Mouse (Mus musculus) kidney, embryonic 15.5 days (tissue): ENCODE measurements around the gene Larp6. TPM values are rescaled to one million over a fixed set of nuclear protein-coding genes. Genes with fewer than 3 reads are reported as not detected.

Experiments used
- ATAC-seq: fragments of 200-750 bp; cut with Nextera tagmentation; replicated peaks from 2 replicates; pipeline ENCODE4 v1.8.0; 2017; ENCODE audit warnings: moderate TSS enrichment; ENCODE audit not compliant: low FRiP score
- H3K27ac ChIP-seq: fragments of 300-500 bp; sonication (generic); 2 replicates; pipeline ENCODE4 v1.5.1; 2015; ENCODE audit warnings: mild to moderate bottlenecking, inconsistent platforms
- H3K27me3 ChIP-seq: fragments of 300-500 bp; sonication (generic); 2 replicates; pipeline ENCODE4 v1.6.1; 2015; ENCODE audit warnings: inconsistent platforms
- H3K36me3 ChIP-seq: fragments of 300-500 bp; sonication (generic); 2 replicates; pipeline ENCODE4 v1.6.1; 2015; ENCODE audit warnings: inconsistent platforms
- H3K4me1 ChIP-seq: fragments of 300-500 bp; sonication (generic); 2 replicates; pipeline ENCODE4 v1.6.1; 2015; ENCODE audit warnings: inconsistent platforms
- H3K4me2 ChIP-seq: fragments of 300-500 bp; sonication (generic); 2 replicates; pipeline ENCODE4 v1.6.1; 2015; ENCODE audit warnings: moderate library complexity, mild to moderate bottlenecking, inconsistent platforms
- H3K4me3 ChIP-seq: fragments of 300-500 bp; sonication (generic); replicated peaks from 2 replicates; pipeline ENCODE4 v1.5.1; 2015; ENCODE audit warnings: mild to moderate bottlenecking, inconsistent platforms
- H3K9ac ChIP-seq: fragments of 300-500 bp; sonication (generic); 2 replicates; pipeline ENCODE4 v1.6.1; 2015; ENCODE audit warnings: mild to moderate bottlenecking, inconsistent platforms
- H3K9me3 ChIP-seq: fragments of 300-500 bp; sonication (generic); replicated peaks from 2 replicates; pipeline ENCODE4 v1.6.1; 2016; ENCODE audit warnings: inconsistent platforms
- WGBS: fragments of 180-500 bp; shearing (Covaris S2); methylation state at CpG from one replicate; pipeline ENCODE4 v1.1.7; 2015; ENCODE audit warnings: mixed read lengths; 5-methylcytosine and 5-hydroxymethylcytosine counted together
- polyA plus RNA-seq: library from polyadenylated mRNA; unstranded; fragments of >200 nt; fragmentation: Nextera tagmentation; extraction: Ambion mirVana; gene quantifications from 2 replicates; pipeline ENCODE4 v1.2.1, GENCODE M21; 2015

Gene Larp6
- 1.6 and 1.7 TPM in 2 replicates for polyA plus RNA-seq

DNA sequence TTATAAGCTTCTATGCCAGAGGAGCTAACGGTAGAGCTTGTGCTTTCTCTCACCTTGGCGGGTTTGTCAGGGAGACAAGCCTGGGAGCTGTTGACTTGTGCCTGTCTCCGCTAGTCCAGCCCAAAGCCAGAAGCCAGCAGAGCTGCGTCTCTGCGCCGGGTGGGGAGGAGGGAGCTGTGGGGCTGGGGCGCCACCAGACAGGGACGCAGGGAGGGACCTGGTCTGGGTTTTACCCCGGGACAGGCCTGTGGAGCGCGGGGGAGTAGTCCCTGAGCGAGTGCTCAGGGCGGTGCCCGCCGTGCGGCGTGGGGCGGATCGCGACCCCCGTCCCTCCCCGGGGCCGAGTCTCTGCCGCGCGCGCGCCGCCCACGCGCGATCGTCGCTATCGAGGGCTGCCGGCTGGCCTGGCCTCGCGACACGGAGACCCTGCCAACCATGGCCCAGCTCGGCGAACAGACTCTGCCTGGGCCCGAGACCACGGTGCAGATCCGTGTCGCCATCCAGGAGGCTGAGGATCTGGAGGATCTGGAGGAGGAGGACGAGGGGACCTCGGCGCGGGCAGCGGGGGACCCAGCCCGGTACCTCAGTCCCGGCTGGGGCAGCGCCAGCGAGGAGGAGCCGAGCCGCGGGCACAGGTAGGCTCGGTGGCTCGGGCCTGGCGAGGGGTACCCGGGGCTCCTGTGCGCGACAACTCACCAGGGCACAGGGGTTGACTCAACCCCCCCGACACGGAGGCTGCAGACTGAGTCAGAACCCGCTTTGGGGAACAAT lies at the start of gene Larp6:
Gene Larp6, plus strand, starts transcription at position 219 of the 771 bp plus-strand sequence.
- H3K27ac ChIP-seq, result no peak within 1 kb of the TSS
- H3K27me3 ChIP-seq, result peaks cover 6% of the 10 kb centered on the region; the same call in 1 of the 2 replicates
- no peaks in the 10 kb centered on the region for H3K9me3 ChIP-seq
- 2% methylated on average over 66 of the region's 66 CpGs for WGBS
- peak within 1 kb of the TSS; percentile 68 for H3K9ac ChIP-seq
- peaks cover 29% of the 10 kb centered on the region for H3K4me1 ChIP-seq
- H3K4me2 ChIP-seq, result peak within 1 kb of the TSS; percentile 99
- H3K4me3 ChIP-seq, result peak within 1 kb of the TSS; percentile 64
- peak; percentile 62; the same call in 1 of the 2 replicates for ATAC-seq
- no peaks in the 10 kb centered on the region for H3K36me3 ChIP-seq

DNA sequence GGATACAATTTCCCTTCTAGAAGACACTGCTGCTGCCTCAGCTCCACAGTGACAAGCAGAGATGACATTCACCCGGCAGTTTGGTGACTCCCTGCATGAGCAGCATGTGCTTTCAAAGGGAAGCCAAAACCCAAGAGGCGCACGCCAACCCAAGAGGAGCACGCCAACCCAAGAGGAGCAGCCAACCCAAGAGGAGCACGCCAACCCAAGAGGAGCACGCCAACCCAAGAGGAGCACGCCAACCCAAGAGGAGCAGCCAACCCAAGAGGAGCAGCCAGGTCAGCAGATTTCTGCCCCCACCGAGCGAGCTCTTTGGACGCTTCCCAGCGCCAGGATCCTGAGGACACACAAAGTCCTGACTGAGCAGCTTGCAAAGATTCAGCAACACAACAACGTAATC lies 48.4 kb upstream of the Larp6 start:
- no peak overlapping the region for H3K4me2 ChIP-seq
- H3K9ac ChIP-seq, result no peak overlapping the region
- no peak for ATAC-seq
- no peaks in the 10 kb centered on the region for H3K9me3 ChIP-seq
- no peak overlapping the region for H3K4me3 ChIP-seq
- no peaks in the 10 kb centered on the region for H3K27me3 ChIP-seq
- H3K36me3 ChIP-seq, result peaks cover 27% of the 10 kb centered on the region
- no peak overlapping the region for H3K27ac ChIP-seq
- H3K4me1 ChIP-seq, result no peaks in the 10 kb centered on the region
- whole genome bisulfite sequencing, result 95% methylated on average over 12 of the region's 12 CpGs

- H3K4me3 ChIP-seq, result no peak overlapping the region
- peaks cover 27% of the 10 kb centered on the region for H3K36me3 ChIP-seq
- no peaks in the 10 kb centered on the region for H3K9me3 ChIP-seq
- no peak for ATAC-seq
- no peak overlapping the region for H3K27ac ChIP-seq
- 93% methylated on average over 5 of the region's 5 CpGs for WGBS
- H3K4me2 ChIP-seq, result no peak overlapping the region
- H3K9ac ChIP-seq, result no peak overlapping the region
- no peaks in the 10 kb centered on the region for H3K4me1 ChIP-seq
- no peaks in the 10 kb centered on the region for H3K27me3 ChIP-seq
Observed at GRCm38 (mm10) chr9:60664866-60665265, 47.9 kb upstream of the Larp6 start.

DNA sequence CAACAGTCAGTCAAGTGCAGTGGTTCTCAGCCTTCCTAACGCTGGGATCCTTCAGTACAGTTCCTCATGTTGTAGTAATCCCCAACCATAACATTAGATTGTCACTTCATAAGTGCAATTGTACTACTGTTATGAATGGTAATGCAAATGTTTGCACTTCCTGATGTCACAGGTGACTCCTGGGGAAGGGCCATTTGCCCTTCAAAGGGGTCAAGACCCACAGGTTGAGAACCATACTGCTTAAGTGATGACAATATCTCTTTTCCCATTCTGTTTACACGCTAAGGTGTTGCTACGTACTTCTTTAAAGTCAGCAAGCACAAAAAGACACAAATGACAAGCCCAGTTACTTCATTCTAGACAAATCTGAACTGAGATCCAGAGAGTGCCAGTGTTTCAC lies 47.3 kb upstream of the Larp6 start:
- H3K9me3 ChIP-seq, result no peaks in the 10 kb centered on the region
- peaks cover 27% of the 10 kb centered on the region for H3K36me3 ChIP-seq
- WGBS, result 91% methylated on average over 3 of the region's 3 CpGs
- no peaks in the 10 kb centered on the region for H3K4me1 ChIP-seq
- H3K27ac ChIP-seq, result no peak overlapping the region
- no peak overlapping the region for H3K9ac ChIP-seq
- no peak overlapping the region for H3K4me2 ChIP-seq
- no peaks in the 10 kb centered on the region for H3K27me3 ChIP-seq
- ATAC-seq, result no peak
- H3K4me3 ChIP-seq, result no peak overlapping the region

DNA sequence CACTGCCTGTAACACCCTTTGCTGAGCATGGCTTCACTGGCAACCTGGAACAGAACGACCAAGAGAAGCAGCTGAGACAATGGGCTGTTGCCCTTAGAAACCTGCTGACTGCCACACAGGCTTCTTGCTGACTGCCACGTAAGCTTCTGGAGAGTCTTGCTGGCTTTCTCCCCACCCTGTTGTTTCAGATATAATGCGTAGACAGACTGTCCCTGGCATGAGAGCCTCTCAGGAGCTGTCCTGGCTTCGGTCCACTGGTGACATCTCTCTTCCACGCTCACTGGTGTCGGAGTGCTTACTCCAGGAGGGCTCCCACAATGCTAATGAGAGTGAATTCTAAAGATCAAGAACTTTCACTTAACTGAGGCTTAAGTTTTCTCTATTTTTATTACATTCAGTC lies 43.9 kb upstream of the Larp6 start:
- Histone ChIP-seq H3K36me3 (peaks cover 33% of the 10 kb centered on the region), H3K9ac (no peak overlapping the region), H3K27ac (no peak overlapping the region), H3K4me1 (no peaks in the 10 kb centered on the region), H3K4me3 (no peak overlapping the region), H3K27me3 (no peaks in the 10 kb centered on the region), H3K9me3 (no peaks in the 10 kb centered on the region), H3K4me2 (no peak overlapping the region)
- WGBS, result 91% methylated on average over 6 of the region's 6 CpGs
- no peak for ATAC-seq

- Histone ChIP-seq H3K4me2 (no peak overlapping the region), H3K4me3 (no peak overlapping the region), H3K9me3 (no peaks in the 10 kb centered on the region), H3K9ac (no peak overlapping the region), H3K27me3 (no peaks in the 10 kb centered on the region), H3K27ac (no peak overlapping the region), H3K4me1 (no peaks in the 10 kb centered on the region), H3K36me3 (peaks cover 29% of the 10 kb centered on the region)
- 94% methylated on average over 6 of the region's 6 CpGs for WGBS
- no peak for ATAC-seq
Observed at GRCm38 (mm10) chr9:60672568-60672967, 40.2 kb upstream of the Larp6 start.

DNA sequence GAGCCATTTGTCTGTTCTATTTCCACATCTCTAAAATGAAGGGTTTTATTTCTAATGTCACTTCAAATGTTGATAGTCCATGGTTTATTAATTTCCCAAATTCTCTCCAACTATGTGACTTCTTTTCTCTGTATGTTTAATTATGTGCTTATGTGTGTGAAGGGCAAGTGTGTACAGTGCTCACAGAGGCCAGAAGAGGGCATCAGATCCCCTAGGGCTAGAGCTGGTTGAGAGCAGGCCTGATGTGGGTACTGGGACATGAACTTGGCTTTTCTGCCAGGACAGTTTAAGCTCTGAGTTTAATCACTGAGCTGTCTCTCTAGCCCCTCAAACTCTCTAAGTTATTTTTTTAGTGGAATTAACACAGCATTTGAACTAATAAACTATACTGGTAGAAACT lies 38.0 kb upstream of the Larp6 start:
- no peak for ATAC-seq
- Histone ChIP-seq H3K4me3 (no peak overlapping the region), H3K27ac (no peak overlapping the region), H3K9me3 (no peaks in the 10 kb centered on the region), H3K36me3 (peaks cover 23% of the 10 kb centered on the region), H3K27me3 (no peaks in the 10 kb centered on the region), H3K4me2 (no peak overlapping the region), H3K9ac (no peak overlapping the region), H3K4me1 (no peaks in the 10 kb centered on the region)

- H3K4me2 ChIP-seq, result no peak overlapping the region
- ATAC-seq, result no peak
- WGBS, result 89% methylated on average over 4 of the region's 4 CpGs
- H3K36me3 ChIP-seq, result peaks cover 32% of the 10 kb centered on the region
- H3K27ac ChIP-seq, result no peak overlapping the region
- no peaks in the 10 kb centered on the region for H3K4me1 ChIP-seq
- no peak overlapping the region for H3K4me3 ChIP-seq
- no peak overlapping the region for H3K9ac ChIP-seq
- no peaks in the 10 kb centered on the region for H3K27me3 ChIP-seq
- no peaks in the 10 kb centered on the region for H3K9me3 ChIP-seq
Observed at GRCm38 (mm10) chr9:60676429-60676828, 36.4 kb upstream of the Larp6 start.

DNA sequence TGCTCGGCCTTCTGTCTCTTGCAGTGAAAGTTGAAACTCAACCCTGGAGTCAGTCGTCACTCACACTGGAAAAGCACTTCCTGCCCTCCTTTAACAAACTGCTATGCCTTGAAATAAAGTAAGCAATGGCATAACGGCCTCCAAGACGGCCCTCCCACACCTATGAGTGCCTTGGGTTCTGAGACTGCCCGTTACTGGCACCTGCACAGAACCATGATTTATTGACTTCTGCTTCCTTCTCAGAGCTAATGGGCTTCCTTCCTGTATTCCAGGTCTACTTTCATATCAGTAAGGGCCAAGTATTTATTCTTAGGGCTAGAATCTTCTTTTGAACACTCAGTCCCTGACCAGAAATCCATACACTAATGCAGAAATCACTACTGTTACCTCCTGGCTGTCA lies 33.9 kb upstream of the Larp6 start:
- H3K4me2 ChIP-seq, result no peak overlapping the region
- ATAC-seq, result no peak
- H3K27me3 ChIP-seq, result no peaks in the 10 kb centered on the region
- no peaks in the 10 kb centered on the region for H3K9me3 ChIP-seq
- H3K4me1 ChIP-seq, result no peaks in the 10 kb centered on the region
- WGBS, result 23% methylated on average over 5 of the region's 5 CpGs
- H3K4me3 ChIP-seq, result no peak overlapping the region
- H3K36me3 ChIP-seq, result peaks cover 40% of the 10 kb centered on the region
- H3K27ac ChIP-seq, result no peak overlapping the region
- H3K9ac ChIP-seq, result no peak overlapping the region

DNA sequence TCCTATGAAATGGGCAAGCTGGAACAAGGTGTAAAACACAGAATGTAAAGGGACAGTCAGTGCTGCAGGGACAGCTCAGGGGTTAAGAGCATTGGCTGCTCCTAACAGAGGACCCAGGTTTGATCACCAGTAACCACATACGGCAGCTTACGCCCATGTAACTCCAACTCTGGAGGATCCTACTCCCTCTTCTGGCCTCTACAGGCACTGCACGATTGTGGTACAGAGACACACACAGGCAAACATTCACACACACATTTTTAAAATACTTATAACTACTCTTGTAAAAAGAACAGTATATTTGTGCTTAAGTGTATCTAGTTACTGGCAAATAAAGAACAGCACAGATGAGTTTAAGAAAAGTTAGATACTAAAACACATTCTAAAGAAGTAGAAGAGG lies 31.8 kb upstream of the Larp6 start:
- Histone ChIP-seq H3K4me1 (no peaks in the 10 kb centered on the region), H3K9ac (no peak overlapping the region), H3K4me2 (no peak overlapping the region), H3K9me3 (no peaks in the 10 kb centered on the region), H3K36me3 (peaks cover 36% of the 10 kb centered on the region), H3K27ac (no peak overlapping the region), H3K27me3 (no peaks in the 10 kb centered on the region), H3K4me3 (no peak overlapping the region)
- 95% methylated on average over 3 of the region's 3 CpGs for WGBS
- no peak for ATAC-seq

- WGBS, result 92% methylated on average over 4 of the region's 4 CpGs
- no peak for ATAC-seq
Observed at GRCm38 (mm10) chr9:60682753-60683152, 30.0 kb upstream of the Larp6 start.

GRCm38 (mm10) chr9:60687415-60687814 lies 25.4 kb upstream of the Larp6 start:
- under 1% methylated on average over 7 of the region's 7 CpGs for WGBS
- Histone ChIP-seq H3K27ac (peak overlapping the region; percentile 79), H3K4me1 (peaks cover 9% of the 10 kb centered on the region), H3K27me3 (no peaks in the 10 kb centered on the region), H3K4me2 (peak overlapping the region; percentile 61), H3K9me3 (no peaks in the 10 kb centered on the region), H3K36me3 (peaks cover 8% of the 10 kb centered on the region), H3K9ac (peak overlapping the region; percentile 41), H3K4me3 (peak overlapping the region; percentile 55)
- peak; percentile 9 for ATAC-seq

More at GRCm38 (mm10) chr9:60682753-60683152, 30.0 kb upstream of the Larp6 start:
- no peak overlapping the region for H3K27ac ChIP-seq
- no peak overlapping the region for H3K4me2 ChIP-seq
- H3K4me1 ChIP-seq, result peaks cover 4% of the 10 kb centered on the region
- no peak overlapping the region for H3K9ac ChIP-seq
- H3K4me3 ChIP-seq, result no peak overlapping the region
- H3K9me3 ChIP-seq, result no peaks in the 10 kb centered on the region
- peaks cover 27% of the 10 kb centered on the region for H3K36me3 ChIP-seq
- H3K27me3 ChIP-seq, result no peaks in the 10 kb centered on the region

GRCm38 (mm10) chr9:60687891-60688324 lies 24.9 kb upstream of the Larp6 start, which contains the start of gene Lrrc49:
Lrrc49 (minus strand) TSS chr9:60688158.
- under 1% methylated on average over 21 of the region's 21 CpGs for WGBS
- H3K4me1 ChIP-seq, result peaks cover 9% of the 10 kb centered on the region
- ATAC-seq, result peak; percentile 95

More at GRCm38 (mm10) chr9:60687891-60688324, 24.9 kb upstream of the Larp6 start, which contains the start of gene Lrrc49:
- Histone ChIP-seq H3K4me3 (peak within 1 kb of the TSS; percentile 55), H3K9ac (peak within 1 kb of the TSS; percentile 41), H3K36me3 (peaks cover 6% of the 10 kb centered on the region), H3K4me2 (peak within 1 kb of the TSS; percentile 61), H3K27me3 (no peaks in the 10 kb centered on the region), H3K9me3 (no peaks in the 10 kb centered on the region), H3K27ac (peak within 1 kb of the TSS; percentile 79)
